Mouse (Mus musculus): Measurements from ENCODE around the gene Nckap5. TPM values are rescaled to one million over a fixed set of nuclear protein-coding genes. Genes with fewer than 3 reads are reported as not detected.
A peak's percentile ranks its signal among the peaks of the same experiment; 100 is the strongest.
"Not testable (repeated sequence)": the region's sequence is repeated elsewhere in the genome, so short reads cannot be mapped to it uniquely, and the experiment has no call there.

Gene Nckap5
- total RNA-seq, 2 experiments from 2014 or later = 8.1 to 9.4 TPM

DNA sequence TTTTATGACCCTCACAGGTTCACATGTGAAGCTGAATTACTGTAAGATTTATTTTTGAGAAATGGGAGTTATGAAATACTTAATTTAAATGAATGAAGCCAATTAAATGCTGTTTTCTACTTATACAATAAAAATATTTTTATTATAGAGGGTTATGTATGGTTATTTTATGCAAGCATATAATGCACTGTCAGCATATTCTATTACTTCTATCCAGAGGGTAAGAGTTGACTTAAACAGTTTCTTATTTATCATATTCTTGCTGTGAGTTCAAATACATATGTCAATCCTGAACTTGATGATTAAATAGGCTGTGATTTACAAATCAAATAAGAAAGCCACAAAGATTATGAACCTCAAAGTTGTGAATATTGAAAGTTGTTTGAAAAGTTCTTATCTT is 633.7 kb downstream of the Nckap5 start:
- intact Hi-C loops (cut with DNase I) = no loop called here
- no peak for DNase-seq (ENCODE audit: extremely low spot score in 1 of 2, low spot score in 2 of 2)

DNA sequence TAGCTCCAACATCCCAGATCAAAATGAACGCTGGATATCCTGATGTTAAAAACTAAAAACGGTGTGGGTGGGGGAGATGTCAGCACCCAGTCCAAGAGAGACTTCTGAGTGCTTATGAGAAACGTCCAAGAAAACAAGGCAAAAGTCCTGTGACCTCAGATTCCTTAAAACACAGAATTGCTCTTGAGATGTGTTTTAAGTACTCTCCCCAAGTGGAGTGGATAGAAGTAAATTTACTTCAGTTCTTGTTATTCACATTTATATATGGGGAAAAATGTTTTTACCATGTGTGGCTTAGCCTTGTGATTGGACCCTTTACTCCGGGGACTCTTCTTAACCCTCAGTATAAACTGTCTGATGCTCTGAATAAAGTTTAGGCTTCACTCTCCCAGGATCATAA is 640.2 kb downstream of the Nckap5 start:
- intact Hi-C loops (cut with DNase I) = no loop called here
- no peak for DNase-seq (ENCODE audit: extremely low spot score in 1 of 2, low spot score in 2 of 2)

DNA sequence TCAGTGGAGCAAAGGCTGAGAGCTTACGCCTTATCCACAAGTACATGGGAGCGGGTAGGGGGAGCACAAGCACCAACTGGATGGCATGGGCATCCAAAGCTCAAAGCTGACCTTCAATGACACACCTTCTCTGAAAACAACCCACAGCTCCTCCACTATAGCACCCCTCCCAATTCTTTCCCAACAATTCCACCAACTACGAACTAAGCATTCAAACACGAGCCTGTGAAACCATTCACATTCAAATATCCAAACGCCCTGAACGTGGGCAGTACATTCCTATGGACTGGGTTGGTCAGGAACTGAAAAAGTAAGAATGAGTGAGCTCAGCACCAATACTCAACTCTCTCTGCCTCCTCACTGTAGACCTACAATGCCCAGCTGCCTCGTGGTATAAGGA is 646.8 kb downstream of the Nckap5 start:
- no peak for DNase-seq (ENCODE audit: extremely low spot score in 1 of 2, low spot score in 2 of 2)
- intact Hi-C loops (cut with DNase I) = no loop called here

DNA sequence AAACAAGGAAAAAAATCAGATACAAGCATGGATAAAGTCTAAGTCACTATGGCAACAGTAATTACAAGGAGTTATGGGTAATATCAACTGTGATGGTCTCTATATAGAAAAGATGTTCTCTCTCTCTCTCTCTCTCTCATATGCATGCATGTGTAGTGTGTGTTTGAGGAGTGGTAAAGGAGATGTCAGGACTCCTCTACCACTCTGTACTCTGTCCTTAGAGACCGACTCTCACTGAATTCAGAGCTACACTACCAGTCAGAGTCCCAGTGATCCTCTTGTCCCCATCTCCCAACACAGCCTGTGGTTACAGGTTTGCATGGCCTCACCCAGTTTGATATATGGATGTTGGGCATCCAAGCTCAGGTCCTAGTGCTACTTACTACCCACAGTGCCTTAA is 662.0 kb downstream of the Nckap5 start:
- DNase-seq (ENCODE audit: extremely low spot score in 1 of 2, low spot score in 2 of 2) = no peak
- intact Hi-C loops (cut with DNase I) = no loop called here

DNA sequence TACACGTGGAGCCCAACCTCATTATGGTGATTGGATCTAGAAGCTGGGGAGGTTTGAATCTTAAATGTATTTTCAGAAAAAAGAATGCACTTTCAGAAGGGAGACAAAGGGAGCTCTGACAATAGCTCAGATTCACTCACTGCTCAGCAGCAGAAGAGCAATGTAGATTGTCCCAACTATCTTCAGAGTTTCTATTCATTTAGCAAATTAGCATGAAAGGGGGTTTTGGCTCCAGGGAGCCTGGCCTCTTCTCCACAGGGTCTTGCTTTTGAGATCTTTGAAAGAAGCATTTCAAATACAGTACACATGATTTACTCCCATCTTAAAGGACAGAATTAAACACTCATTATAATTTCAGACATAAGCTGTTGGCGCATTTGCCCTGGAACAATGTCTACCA is 662.5 kb downstream of the Nckap5 start:
- no peak for DNase-seq (ENCODE audit: extremely low spot score in 1 of 2, low spot score in 2 of 2)

DNA sequence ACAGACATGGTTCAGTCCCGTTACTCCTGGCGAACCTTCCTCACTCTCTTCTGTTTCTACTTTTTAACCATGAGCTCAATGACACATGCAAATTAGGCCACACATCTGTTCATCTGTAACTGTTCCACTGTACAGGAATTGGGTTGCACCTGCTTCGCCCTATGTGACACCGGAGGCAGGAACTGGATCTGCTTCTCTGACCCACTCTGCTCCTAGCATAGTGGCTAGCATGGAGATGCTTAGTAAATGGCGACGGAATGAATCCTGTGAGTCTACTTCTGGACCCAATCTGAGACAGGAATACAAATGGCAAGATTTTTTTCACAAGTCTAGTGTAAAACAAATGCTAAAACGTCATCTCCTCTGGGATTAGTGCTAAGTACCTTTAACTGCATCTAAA is 663.1 kb downstream of the Nckap5 start:
- intact Hi-C loops (cut with DNase I) = no loop called here
- no peak for DNase-seq (ENCODE audit: extremely low spot score in 1 of 2, low spot score in 2 of 2)

More for the DNA sequence above, 662.5 kb downstream of the Nckap5 start:
- intact Hi-C loops (cut with DNase I) = no loop called here

DNA sequence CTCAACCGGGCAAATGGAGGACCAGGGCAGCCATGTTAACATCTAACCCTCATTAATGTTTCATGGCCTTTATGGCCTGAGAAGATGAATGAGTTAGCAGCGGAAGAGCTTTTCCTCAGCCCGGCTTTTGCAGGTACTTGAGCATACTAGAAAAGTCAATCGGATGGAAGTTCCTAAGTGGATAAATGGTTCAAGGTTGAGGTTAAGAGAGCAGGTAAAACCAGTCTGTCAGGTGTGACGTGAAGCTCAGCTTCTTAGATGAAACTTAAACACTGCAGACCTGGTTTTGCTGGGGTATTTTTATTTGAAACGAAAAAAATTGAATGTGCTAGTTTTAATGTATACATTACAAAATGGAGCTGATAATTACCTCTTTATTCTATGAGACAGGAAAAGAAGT is 671.3 kb downstream of the Nckap5 start:
- no peak for DNase-seq (ENCODE audit: extremely low spot score in 1 of 2, low spot score in 2 of 2)
- intact Hi-C loops (cut with DNase I) = no loop called here

DNA sequence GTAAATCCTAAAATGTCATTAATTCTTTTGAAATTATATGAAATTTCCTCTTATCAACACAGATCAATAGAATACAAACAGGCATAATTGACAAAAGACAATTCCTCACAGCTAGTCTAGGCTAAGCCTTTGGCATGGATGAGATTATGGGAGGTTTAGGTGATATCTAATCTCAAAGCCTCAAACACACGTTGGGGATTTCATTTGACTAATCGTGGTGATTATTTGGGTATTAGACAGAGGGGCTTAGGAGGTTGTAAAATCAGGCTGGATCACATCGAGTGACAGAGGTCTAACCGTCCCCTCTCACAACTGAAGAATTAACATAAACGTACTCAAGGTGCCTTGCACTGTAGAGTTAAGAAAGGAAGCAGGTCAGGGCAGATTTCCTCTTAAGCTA is 674.8 kb downstream of the Nckap5 start:
- intact Hi-C loops (cut with DNase I) = no loop called here
- no peak for DNase-seq (ENCODE audit: extremely low spot score in 1 of 2, low spot score in 2 of 2)

DNA sequence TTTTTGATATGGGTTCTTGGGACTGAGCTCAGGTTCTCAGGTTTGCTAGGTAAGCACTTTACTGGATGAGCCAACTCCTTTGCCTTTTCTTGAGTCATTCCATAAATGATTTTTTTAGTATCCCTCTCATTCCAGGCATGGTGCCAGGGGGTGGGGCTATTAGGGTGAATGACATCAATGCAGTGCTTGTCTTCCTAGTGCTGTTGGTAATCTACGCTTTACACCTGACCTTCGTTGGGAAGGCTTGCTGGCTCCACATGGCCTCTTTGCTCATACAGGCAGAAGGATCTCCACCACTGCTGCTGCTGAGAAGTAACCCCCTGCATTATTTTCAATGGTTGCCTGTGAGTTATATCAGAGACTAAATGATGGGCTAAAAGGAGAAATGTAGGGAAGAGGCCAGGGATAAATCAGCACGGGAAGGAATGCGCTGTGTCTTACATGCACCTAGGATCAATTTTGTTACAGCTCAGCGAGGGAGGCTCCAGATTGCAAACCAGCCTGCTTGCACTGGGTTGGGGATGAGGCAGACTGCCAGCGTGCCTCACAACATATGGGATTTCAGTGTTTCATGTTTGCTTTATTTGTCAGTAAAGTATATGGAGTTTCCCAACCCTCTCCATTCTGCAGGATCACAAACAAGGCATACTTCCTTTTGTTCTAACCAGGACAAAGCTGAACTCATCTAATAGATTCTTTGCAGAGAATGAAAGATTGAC is 676.9 kb downstream of the Nckap5 start:
- intact Hi-C loops (cut with DNase I) = no loop called here
- peak; percentile 64 to 85 for DNase-seq (ENCODE audit: extremely low spot score in 1 of 2, low spot score in 2 of 2)

DNA sequence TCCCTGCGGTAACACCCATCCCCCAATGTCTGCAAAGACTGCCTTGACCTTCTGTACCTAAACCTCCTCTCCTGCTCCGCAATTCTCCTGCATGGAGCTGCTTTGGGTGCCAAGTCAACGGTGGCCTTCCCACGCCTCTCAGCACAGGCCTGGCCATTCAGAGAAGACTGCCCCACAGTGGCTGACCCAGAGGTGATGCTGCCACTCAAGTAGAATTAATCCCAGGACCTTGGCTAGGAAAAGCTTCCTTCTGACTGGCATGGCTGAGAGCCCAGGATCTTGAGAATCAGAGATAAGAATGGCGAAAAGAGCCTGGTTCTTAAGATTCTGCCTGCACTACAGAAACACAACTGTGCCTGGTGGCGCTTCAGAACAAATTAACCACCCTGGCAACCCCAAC is 678.4 kb downstream of the Nckap5 start:
- peak; percentile 23 to 24 for DNase-seq (ENCODE audit: extremely low spot score in 1 of 2, low spot score in 2 of 2)
- intact Hi-C loops (cut with DNase I) = no loop called here

DNA sequence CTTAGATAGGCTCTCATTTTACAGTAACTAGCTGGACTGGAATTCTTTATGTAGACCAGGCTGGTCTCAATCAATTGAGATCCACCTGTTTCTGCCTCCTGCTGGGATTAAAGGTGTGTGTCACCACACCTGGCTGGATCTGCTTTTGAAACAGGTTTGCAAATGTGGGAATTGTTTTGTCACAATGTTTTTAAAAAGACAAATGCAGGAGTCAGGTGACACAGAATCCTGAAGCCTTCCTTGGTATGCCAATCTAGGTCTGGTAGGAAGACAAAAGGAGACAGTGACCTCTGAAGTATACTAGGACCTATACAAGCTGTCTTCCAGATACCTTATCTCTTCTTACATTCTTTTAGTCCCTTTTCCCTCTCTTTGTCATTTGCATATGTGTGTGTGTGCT is 680.6 kb downstream of the Nckap5 start:
- intact Hi-C loops (cut with DNase I) = no loop called here
- DNase-seq (ENCODE audit: extremely low spot score in 1 of 2, low spot score in 2 of 2) = no peak

DNA sequence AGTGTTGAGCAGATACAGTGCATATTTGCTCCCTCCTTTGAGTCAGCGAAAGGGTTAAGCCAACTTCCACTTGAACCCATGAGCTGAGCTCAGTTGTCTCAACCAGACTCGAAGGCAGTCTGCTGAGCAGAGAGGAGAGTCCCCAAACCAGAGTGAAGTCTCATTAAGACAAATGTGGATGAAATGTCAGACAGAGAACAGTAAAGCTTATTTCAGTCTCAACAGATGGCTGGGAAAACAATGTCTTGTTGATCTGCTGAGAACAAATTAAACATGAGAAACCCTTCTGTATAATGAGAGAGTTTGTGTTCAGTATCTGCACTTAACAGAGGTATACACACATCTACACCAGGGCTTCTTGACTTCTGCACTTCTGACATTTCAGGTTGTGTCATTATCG is 694.9 kb downstream of the Nckap5 start:
- intact Hi-C loops (cut with DNase I) = no loop called here
- DNase-seq (ENCODE audit: extremely low spot score in 1 of 2, low spot score in 2 of 2) = no peak

DNA sequence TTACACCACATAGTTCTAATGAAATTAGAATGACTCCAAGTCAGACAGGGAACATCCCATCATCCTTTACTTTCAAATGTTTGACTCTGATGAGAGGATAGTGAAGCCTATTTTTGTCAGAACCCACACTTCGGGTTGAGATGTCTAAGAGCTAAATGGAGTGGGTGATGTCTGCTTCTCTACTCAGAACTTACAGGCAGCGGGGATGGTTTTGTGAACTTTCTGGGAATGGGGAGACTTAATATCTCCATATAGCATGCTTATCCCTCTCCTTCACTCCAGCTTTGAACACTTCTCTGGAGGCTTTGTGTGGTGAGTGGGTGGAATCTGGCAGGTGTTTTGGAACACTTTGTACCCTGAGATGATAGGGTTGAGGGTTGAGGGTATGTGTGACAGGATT is 698.3 kb downstream of the Nckap5 start:
- intact Hi-C loops (cut with DNase I) = no loop called here
- no peak for DNase-seq (ENCODE audit: extremely low spot score in 1 of 2, low spot score in 2 of 2)

DNA sequence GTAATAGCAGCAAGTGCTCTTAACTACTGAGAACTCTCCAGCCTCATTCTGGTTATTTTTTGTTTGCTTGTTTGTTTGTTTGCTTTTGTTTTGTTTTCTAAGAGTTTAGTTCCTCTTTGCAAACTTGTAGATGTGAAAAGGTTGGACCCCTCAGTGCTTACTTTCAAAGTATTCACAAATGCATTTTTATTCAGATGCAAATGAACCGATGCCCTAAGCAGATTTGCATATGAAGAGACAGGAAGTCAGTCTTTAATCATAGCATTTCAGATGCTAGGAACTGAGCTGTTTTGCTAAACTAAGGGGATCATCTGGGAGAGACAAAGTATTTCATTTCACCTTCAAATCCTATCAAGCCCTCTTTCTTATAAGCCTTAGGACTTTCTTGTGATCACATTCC is 701.5 kb downstream of the Nckap5 start:
- intact Hi-C loops (cut with DNase I) = no loop called here
- no peak for DNase-seq (ENCODE audit: extremely low spot score in 1 of 2, low spot score in 2 of 2)

DNA sequence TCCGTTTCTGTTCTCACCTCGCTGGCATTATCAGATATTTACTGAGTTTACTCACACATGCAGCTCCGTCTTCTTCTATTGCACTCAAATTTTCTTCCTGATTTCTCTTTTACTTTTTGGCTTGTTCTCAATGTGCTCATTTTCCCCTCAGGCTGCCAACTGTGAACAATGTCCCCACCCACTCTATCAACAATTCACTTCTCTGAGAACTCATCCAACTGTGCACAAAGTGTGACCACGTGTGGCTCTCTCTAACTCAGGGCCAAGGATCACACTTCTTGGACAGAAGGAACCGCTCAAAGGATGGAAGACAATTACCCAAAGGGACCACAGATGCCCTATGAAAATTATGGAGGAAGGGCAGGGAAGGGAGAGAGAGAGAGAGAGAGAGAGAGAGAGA is 707.5 kb downstream of the Nckap5 start:
- intact Hi-C loops (cut with DNase I) = no loop called here
- DNase-seq (ENCODE audit: extremely low spot score in 1 of 2, low spot score in 2 of 2) = no peak

DNA sequence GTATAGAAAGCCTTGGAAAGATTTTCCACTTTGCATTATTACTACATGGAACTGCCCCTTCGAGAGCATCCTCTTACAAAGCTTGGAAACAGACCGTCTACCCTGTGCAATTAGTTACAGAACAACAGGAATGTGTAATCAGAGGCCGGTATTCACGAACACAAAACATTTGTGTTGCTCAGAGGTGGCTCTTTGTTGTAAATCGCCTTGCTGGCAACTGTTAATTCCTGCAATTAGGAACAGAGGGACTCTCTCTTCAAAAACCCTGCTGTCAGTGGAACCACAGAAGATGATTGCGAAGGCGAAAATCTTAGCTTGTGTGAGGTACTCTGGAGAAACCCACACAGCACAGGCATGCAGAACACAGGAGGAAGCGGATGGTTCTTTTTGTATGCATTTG is 710.1 kb downstream of the Nckap5 start:
- intact Hi-C loops (cut with DNase I) = no loop called here
- no peak for DNase-seq (ENCODE audit: extremely low spot score in 1 of 2, low spot score in 2 of 2)

DNA sequence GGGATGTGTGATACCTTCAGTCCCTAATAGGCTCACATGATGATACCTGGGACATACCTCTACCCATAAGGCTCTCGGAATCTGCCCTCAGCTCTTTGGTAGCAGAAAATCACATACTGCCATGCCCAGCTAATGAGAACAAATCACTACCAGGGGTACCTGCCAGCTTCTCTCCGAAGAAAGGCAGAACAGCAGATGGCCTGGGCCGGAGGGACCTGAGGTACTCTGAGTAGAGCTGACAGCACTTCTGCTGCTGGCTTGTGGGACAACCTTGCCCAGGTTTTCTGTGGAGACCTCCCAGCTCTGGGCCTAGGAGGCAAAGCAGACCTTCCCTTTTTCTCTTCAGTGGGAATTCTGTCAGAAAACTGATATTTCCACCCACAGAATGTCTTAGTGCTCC is 714.6 kb downstream of the Nckap5 start:
- DNase-seq (ENCODE audit: extremely low spot score in 1 of 2, low spot score in 2 of 2) = no peak
- intact Hi-C loops (cut with DNase I) = no loop called here

DNA sequence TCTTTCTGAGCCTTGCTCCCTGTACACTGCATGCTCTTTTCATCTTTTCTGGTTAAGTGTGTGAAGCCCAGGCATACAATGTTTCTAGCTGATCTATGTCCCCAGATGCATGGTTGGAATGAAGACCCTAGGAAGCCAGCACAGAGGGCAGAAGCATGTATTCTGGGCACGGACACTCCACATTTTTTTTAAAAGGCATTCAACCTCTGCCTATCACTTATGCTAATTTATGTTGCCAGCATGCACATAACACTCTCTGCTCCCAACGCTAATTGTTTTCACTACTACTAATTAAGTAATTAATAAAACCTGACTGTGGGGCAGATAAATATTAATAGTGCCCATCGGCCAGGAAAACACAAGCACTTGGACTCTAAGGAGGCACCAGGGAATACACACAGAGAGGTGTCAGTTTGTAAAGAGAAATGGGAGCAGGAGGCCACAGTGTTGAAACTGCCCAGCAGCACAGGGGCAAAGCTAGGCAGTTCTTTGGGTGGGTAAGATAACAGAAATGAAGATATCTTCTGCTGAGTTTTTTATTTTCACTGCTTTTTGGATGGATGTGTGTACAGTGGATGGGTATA is 724.8 kb downstream of the Nckap5 start:
- DNase-seq (ENCODE audit: extremely low spot score in 1 of 2, low spot score in 2 of 2) = no peak
- intact Hi-C loops (cut with DNase I) = no loop called here

DNA sequence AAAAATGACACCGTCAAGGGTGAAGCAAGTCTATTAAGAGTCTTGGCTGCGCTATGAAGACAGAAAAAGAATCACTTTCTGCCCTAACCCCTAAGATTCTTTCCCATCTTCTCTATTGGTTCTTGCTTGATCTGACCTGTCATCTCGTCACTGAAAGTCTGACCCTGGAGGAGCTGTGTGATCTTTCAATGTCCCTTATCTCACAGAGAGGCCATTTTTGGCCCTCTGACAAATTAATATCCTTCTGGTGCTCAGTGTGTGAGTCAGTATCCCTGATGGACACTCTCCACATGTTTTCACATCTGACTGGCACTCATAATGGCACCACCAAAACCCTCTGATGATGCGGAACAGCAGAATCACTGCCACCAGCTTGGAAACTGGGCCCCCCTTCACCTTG is 736.3 kb downstream of the Nckap5 start:
- intact Hi-C loops (cut with DNase I) = no loop called here
- DNase-seq (ENCODE audit: extremely low spot score in 1 of 2, low spot score in 2 of 2) = no peak

DNA sequence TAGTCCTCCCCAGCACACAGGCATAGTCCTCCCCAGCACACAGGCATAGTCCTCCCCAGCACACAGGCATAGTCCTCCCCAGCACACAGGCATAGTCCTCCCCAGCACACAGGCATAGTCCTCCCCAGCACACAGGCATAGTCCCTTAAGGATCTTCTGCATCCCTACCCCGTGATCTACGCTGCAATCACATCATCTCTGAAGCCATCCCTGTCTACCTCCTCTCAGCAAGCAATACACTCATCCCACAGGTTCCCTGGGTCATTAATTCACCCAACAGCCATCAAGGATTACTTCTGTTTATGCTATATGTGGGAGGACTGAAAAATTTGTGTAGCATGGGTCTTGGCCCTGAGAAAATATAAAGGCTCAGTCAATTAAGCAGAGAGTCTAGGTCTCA is 738.6 kb downstream of the Nckap5 start:
- DNase-seq (ENCODE audit: extremely low spot score in 1 of 2, low spot score in 2 of 2); intact Hi-C loops (cut with DNase I): not testable (repeated sequence)

DNA sequence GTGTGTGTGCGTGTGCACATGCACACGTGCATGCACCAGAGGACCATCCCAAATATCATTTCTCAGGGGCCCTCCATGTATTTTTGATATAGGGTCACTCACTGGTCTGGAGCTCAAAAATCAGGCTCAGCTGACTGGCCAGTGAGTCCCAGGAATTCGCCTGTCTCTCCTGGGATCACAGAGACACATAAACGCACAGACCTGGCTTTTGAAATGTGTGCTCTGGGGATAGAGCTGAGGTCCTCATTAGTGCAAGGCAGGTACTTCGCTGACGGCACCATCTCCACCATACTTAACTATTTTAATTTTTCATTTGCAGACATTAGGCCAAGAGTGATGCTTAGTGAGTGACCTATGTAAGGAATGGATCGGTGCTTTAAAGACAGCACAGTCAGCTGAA is 743.4 kb downstream of the Nckap5 start:
- intact Hi-C loops (cut with DNase I) = no loop called here
- no peak for DNase-seq (ENCODE audit: extremely low spot score in 1 of 2, low spot score in 2 of 2)
